Mouse (Mus musculus) forebrain, embryonic 13.5 days (tissue): ENCODE results near the gene Cnksr1. TPM values are rescaled to one million over a fixed set of nuclear protein-coding genes. Genes with fewer than 3 reads are reported as not detected.
A peak's percentile ranks its signal among the peaks of the same experiment; 100 is the strongest.

ENCODE experiments used
- ATAC-seq: fragments of 200-750 bp; cut with Nextera tagmentation; 2 replicates; pipeline ENCODE4 v1.8.0; 2017
- H3K27ac ChIP-seq: fragments of 300-500 bp; sonication (generic); 2 replicates; pipeline ENCODE4 v1.5.1; 2015; ENCODE audit warnings: inconsistent platforms, mild to moderate bottlenecking, moderate library complexity
- H3K27me3 ChIP-seq: fragments of 300-500 bp; sonication (generic); 2 replicates; pipeline ENCODE4 v1.6.1; 2015; ENCODE audit warnings: mild to moderate bottlenecking, inconsistent platforms
- H3K36me3 ChIP-seq: fragments of 300-500 bp; sonication (generic); 2 replicates; pipeline ENCODE4 v1.6.1; 2015; ENCODE audit warnings: mild to moderate bottlenecking, inconsistent platforms; ENCODE audit not compliant: poor library complexity, severe bottlenecking
- H3K4me1 ChIP-seq: fragments of 300-500 bp; sonication (generic); 2 replicates; pipeline ENCODE4 v1.6.1; 2015; ENCODE audit warnings: inconsistent platforms
- H3K4me2 ChIP-seq: fragments of 300-500 bp; sonication (generic); 2 replicates; pipeline ENCODE4 v1.6.1; 2015; ENCODE audit warnings: inconsistent platforms, mild to moderate bottlenecking, moderate library complexity
- H3K4me3 ChIP-seq: fragments of 300-500 bp; sonication (generic); 2 replicates; pipeline ENCODE4 v1.5.1; 2015; ENCODE audit warnings: mild to moderate bottlenecking, inconsistent platforms
- H3K9ac ChIP-seq: fragments of 300-500 bp; sonication (generic); 2 replicates; pipeline ENCODE4 v1.6.1; 2015; ENCODE audit warnings: mild to moderate bottlenecking, inconsistent platforms
- H3K9me3 ChIP-seq: fragments of 300-500 bp; sonication (generic); replicated peaks from 2 replicates; pipeline ENCODE4 v1.6.1; 2016; ENCODE audit warnings: inconsistent platforms
- WGBS: fragments of 180-500 bp; shearing (Covaris S2); methylation state at CpG from one replicate; pipeline ENCODE4 v1.1.7; 2015; 5-methylcytosine and 5-hydroxymethylcytosine counted together
- polyA plus RNA-seq: library from polyadenylated mRNA; unstranded; fragments of >200 nt; fragmentation: Nextera tagmentation; extraction: Ambion mirVana; gene quantifications from 2 replicates; pipeline ENCODE4 v1.2.1, GENCODE M21; 2015

The Cnksr1 gene
- polyA plus RNA-seq, 1 experiment from 2014 or later, result not detected

- Histone ChIP-seq H3K9me3 (no peaks in the 10 kb centered on the region), H3K27ac (no peak overlapping the region), H3K4me2 (no peak overlapping the region), H3K9ac (no peak overlapping the region), H3K4me3 (no peak overlapping the region), H3K36me3 (no peaks in the 10 kb centered on the region), H3K4me1 (no peaks in the 10 kb centered on the region), H3K27me3 (no peaks in the 10 kb centered on the region)
- 35% methylated on average over 6 of the region's 6 CpGs for WGBS
- ATAC-seq, result no peak
These were observed 25.0 kb upstream of the Cnksr1 start for GRCm38 (mm10) chr4:134263191-134263590.

- no peak overlapping the region for H3K27ac ChIP-seq
- WGBS, result 66% methylated on average over 11 of the region's 11 CpGs
These were observed 20.2 kb upstream of the Cnksr1 start for GRCm38 (mm10) chr4:134258354-134258753.

GRCm38 (mm10) chr4:134257198-134258009 is 19.2 kb upstream of the Cnksr1 start:
- no peak for ATAC-seq
- WGBS, result 8% methylated on average over 11 of the region's 11 CpGs
- H3K36me3 ChIP-seq, result no peaks in the 10 kb centered on the region
- no peaks in the 10 kb centered on the region for H3K9me3 ChIP-seq
- H3K9ac ChIP-seq, result no peak overlapping the region
- H3K27ac ChIP-seq, result no peak overlapping the region
- H3K4me1 ChIP-seq, result peaks cover 33% of the 10 kb centered on the region
- H3K27me3 ChIP-seq, result peaks cover 44% of the 10 kb centered on the region
- H3K4me3 ChIP-seq, result no peak overlapping the region
- no peak overlapping the region for H3K4me2 ChIP-seq

More at GRCm38 (mm10) chr4:134258354-134258753, 20.2 kb upstream of the Cnksr1 start:
- ATAC-seq, result no peak
- Histone ChIP-seq H3K9me3 (no peaks in the 10 kb centered on the region), H3K9ac (no peak overlapping the region), H3K36me3 (no peaks in the 10 kb centered on the region), H3K27me3 (peaks cover 35% of the 10 kb centered on the region), H3K4me2 (no peak overlapping the region), H3K4me3 (no peak overlapping the region), H3K4me1 (peaks cover 30% of the 10 kb centered on the region)

- no peak overlapping the region for H3K27ac ChIP-seq
- no peaks in the 10 kb centered on the region for H3K36me3 ChIP-seq
- H3K4me1 ChIP-seq, result peaks cover 41% of the 10 kb centered on the region
- no peak for ATAC-seq
- WGBS, result 8% methylated on average over 18 of the region's 19 CpGs
- H3K27me3 ChIP-seq, result peaks cover 52% of the 10 kb centered on the region
- no peak overlapping the region for H3K9ac ChIP-seq
- no peak overlapping the region for H3K4me3 ChIP-seq
- no peaks in the 10 kb centered on the region for H3K9me3 ChIP-seq
- H3K4me2 ChIP-seq, result no peak overlapping the region
These were observed 18.4 kb upstream of the Cnksr1 start for GRCm38 (mm10) chr4:134256407-134257197.

- Histone ChIP-seq H3K27ac (no peak overlapping the region), H3K36me3 (no peaks in the 10 kb centered on the region), H3K27me3 (peaks cover 60% of the 10 kb centered on the region), H3K9me3 (no peaks in the 10 kb centered on the region), H3K4me2 (no peak overlapping the region), H3K9ac (no peak overlapping the region), H3K4me3 (no peak overlapping the region), H3K4me1 (peaks cover 48% of the 10 kb centered on the region)
- 22% methylated on average over 4 of the region's 4 CpGs for WGBS
- ATAC-seq, result no peak
These were observed 17.7 kb upstream of the Cnksr1 start for GRCm38 (mm10) chr4:134255854-134256253.

- 25% methylated on average over 3 of the region's 3 CpGs for WGBS
- Histone ChIP-seq H3K4me1 (peaks cover 58% of the 10 kb centered on the region), H3K4me3 (no peak overlapping the region), H3K4me2 (no peak overlapping the region), H3K27me3 (peaks cover 70% of the 10 kb centered on the region), H3K27ac (no peak overlapping the region), H3K36me3 (no peaks in the 10 kb centered on the region), H3K9me3 (no peaks in the 10 kb centered on the region), H3K9ac (no peak overlapping the region)
- no peak for ATAC-seq
These were observed 16.6 kb upstream of the Cnksr1 start for GRCm38 (mm10) chr4:134254835-134255234.

GRCm38 (mm10) chr4:134253722-134254324 is 15.6 kb upstream of the Cnksr1 start, which contains the start of gene Grrp1:
Gene Grrp1 (minus strand): TSS chr4:134254106.
- H3K9ac ChIP-seq, result peak within 1 kb of the TSS; percentile 31; the same call in 1 of the 2 replicates
- 3% methylated on average over 13 of the region's 13 CpGs for WGBS
- H3K4me3 ChIP-seq, result peak within 1 kb of the TSS; percentile 15
- no peak within 1 kb of the TSS for H3K27ac ChIP-seq
- no peaks in the 10 kb centered on the region for H3K36me3 ChIP-seq
- H3K27me3 ChIP-seq, result peaks cover 80% of the 10 kb centered on the region
- ATAC-seq, result no peak
- H3K4me1 ChIP-seq, result peaks cover 64% of the 10 kb centered on the region
- H3K9me3 ChIP-seq, result no peaks in the 10 kb centered on the region
- peak within 1 kb of the TSS; percentile 26 for H3K4me2 ChIP-seq

- no peaks in the 10 kb centered on the region for H3K36me3 ChIP-seq
- H3K9me3 ChIP-seq, result no peaks in the 10 kb centered on the region
- no peak for ATAC-seq
- peak overlapping the region; percentile 15 for H3K4me3 ChIP-seq
- WGBS, result 13% methylated on average over 15 of the region's 15 CpGs
- peak overlapping the region; percentile 26; the same call in 1 of the 2 replicates for H3K4me2 ChIP-seq
- H3K27me3 ChIP-seq, result peaks cover 87% of the 10 kb centered on the region
- H3K9ac ChIP-seq, result 0 out of 2 replicates have a peak overlapping the region, but pooled peaks have one; percentile 31
- H3K4me1 ChIP-seq, result peaks cover 64% of the 10 kb centered on the region
- no peak overlapping the region for H3K27ac ChIP-seq
These were observed 14.9 kb upstream of the Cnksr1 start for GRCm38 (mm10) chr4:134252911-134253721.

GRCm38 (mm10) chr4:134252131-134252910 is 14.1 kb upstream of the Cnksr1 start:
- H3K4me3 ChIP-seq, result peak overlapping the region; percentile 47
- H3K36me3 ChIP-seq, result no peaks in the 10 kb centered on the region
- no peaks in the 10 kb centered on the region for H3K9me3 ChIP-seq
- H3K9ac ChIP-seq, result peak overlapping the region; percentile 60
- WGBS, result 5% methylated on average over 22 of the region's 22 CpGs
- peaks cover 95% of the 10 kb centered on the region for H3K27me3 ChIP-seq
- peak overlapping the region; percentile 76 for H3K4me2 ChIP-seq
- no peak overlapping the region for H3K27ac ChIP-seq
- H3K4me1 ChIP-seq, result peaks cover 60% of the 10 kb centered on the region
- ATAC-seq, result no peak

GRCm38 (mm10) chr4:134251241-134252130 is 13.3 kb upstream of the Cnksr1 start:
- H3K9me3 ChIP-seq, result no peaks in the 10 kb centered on the region
- under 1% methylated on average over 81 of the region's 91 CpGs for WGBS
- peak overlapping the region; percentile 60 for H3K9ac ChIP-seq
- ATAC-seq, result peak; percentile 41
- H3K4me3 ChIP-seq, result peak overlapping the region; percentile 47
- no peak overlapping the region for H3K27ac ChIP-seq
- H3K27me3 ChIP-seq, result peaks cover 100% of the 10 kb centered on the region
- peaks cover 55% of the 10 kb centered on the region for H3K4me1 ChIP-seq
- peak overlapping the region; percentile 76 for H3K4me2 ChIP-seq
- no peaks in the 10 kb centered on the region for H3K36me3 ChIP-seq
